Mouse (Mus musculus): Measurements from ENCODE around the gene Glg1.
"Not testable (repeated sequence)": the region's sequence is repeated elsewhere in the genome, so short reads cannot be mapped to it uniquely, and the experiment has no call there.

Gene Glg1

DNA sequence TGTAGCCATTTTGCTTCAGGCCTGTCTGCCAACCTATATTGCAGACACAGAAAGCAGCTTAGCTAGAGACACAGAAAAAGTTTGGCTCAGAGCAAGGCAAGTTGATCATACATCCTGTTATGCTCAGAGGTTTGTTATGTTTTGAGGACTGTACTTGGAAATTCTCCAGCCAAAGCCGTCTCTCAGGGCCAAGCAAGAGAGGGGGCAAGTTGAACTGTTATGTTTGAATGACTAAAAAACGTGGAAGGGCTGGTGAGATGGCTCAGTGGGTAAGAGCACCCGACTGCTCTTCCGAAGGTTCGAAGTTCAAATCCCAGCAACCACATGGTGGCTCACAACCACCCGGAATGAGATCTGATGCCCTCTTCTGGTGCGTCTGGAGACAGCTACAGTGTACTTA is 7.1 kb upstream of the Glg1 start:
- H3K27me3 ChIP-seq (ENCODE audit: control insufficient read depth, insufficient read depth, low read length, poor library complexity, severe bottlenecking); H3K36me3 ChIP-seq (ENCODE audit: control insufficient read depth, insufficient read depth, low read length, poor library complexity, severe bottlenecking); DNase-seq (ENCODE audit: low read depth, low spot score): not testable (repeated sequence)

DNA sequence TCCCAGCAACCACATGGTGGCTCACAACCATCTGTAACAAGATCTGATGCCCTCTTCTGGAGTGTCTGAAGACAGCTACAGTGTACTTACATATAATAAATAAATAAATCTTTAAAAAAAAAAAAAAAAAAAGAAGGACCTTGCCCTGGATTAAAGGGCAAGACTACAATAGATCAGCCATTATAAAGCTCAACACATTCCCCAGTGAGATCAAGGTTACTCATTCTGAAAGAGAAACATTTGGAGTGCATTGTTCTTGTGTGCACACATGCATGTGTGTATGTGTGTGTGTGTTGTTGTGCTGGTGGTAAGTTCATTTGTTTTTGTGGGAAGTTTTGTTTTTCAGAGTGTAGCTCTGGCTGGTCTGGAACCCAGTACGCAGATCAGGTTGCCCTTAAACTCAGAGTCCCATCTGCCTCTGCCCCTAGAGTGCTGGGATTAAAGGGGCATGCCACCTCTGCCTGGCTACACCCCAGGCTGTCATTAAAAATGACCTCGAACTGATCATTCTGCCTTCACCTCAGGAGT is 5.7 kb upstream of the Glg1 start:
- Histone ChIP-seq H3K27me3 (ENCODE audit: control insufficient read depth, insufficient read depth, low read length, poor library complexity, severe bottlenecking) (no peaks in the 10 kb centered on the region), H3K36me3 (ENCODE audit: control insufficient read depth, insufficient read depth, low read length, poor library complexity, severe bottlenecking) (no peaks in the 10 kb centered on the region)
- DNase-seq (ENCODE audit: low read depth, low spot score): no peak

DNA sequence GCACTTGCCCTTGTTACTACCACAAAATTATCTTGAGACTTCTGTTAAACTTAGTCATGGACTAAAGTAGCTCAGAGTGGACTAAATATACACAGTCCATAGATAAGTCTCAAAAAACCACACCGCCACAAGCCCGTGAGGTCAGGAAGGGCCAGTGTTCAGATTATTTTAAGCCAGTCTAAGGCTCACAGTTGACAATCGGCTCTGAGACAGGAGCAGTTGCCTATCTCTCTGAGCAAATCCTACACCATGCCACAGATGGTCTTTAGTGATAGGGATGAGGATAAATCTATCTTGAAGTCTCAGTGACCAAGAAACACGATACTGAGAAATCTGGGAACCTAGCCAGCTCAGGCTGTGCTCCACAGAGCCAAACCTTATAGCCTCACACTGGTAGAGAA is 3.0 kb upstream of the Glg1 start:
- H3K36me3 ChIP-seq (ENCODE audit: control insufficient read depth, insufficient read depth, low read length, poor library complexity, severe bottlenecking): no peaks in the 10 kb centered on the region
- DNase-seq (ENCODE audit: low read depth, low spot score): no peak
- H3K27me3 ChIP-seq (ENCODE audit: control insufficient read depth, insufficient read depth, low read length, poor library complexity, severe bottlenecking): no peaks in the 10 kb centered on the region

DNA sequence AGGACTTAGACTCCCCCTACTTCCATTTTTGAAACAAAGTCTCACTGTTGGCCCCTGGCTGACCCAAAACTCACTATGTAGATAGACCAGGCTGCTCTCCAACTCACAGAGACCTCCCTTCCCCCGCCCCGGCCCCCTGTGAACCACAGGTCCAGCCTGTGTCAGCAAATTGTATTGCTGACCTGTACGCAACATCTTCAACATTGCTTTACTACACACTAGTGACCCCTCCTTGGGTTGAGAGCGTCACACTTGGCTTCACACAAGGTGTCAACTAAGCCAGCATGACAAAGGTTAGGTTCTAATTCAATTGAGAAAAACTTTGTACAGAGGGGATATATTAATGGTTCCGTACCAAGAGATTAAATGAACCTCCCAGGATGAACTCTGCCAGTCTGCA is 1.2 kb upstream of the Glg1 start:
- Histone ChIP-seq H3K36me3 (ENCODE audit: control insufficient read depth, insufficient read depth, low read length, poor library complexity, severe bottlenecking) (no peaks in the 10 kb centered on the region), H3K27me3 (ENCODE audit: control insufficient read depth, insufficient read depth, low read length, poor library complexity, severe bottlenecking) (no peaks in the 10 kb centered on the region)
- DNase-seq (ENCODE audit: low read depth, low spot score): no peak

DNA sequence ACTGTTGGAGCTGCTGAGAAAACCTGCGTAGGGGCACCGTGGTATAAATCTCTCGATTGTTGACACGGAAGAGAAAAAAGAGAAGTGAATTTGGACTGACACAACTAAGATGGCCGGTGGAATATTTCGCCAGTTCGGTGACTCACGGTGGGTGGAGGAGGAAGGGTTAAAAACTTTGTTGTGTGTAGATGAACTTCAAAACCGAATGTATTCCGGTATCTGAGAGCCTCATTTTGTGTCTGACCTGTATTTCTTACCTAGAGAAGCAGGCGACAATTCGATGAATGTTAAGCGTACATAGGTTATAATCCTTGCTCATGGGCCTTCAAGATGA is 359 bp upstream of the Glg1 start:
- no peak for DNase-seq (ENCODE audit: low read depth, low spot score)
- H3K27me3 ChIP-seq (ENCODE audit: control insufficient read depth, insufficient read depth, low read length, poor library complexity, severe bottlenecking): no peaks in the 10 kb centered on the region
- H3K36me3 ChIP-seq (ENCODE audit: control insufficient read depth, insufficient read depth, low read length, poor library complexity, severe bottlenecking): no peaks in the 10 kb centered on the region

DNA sequence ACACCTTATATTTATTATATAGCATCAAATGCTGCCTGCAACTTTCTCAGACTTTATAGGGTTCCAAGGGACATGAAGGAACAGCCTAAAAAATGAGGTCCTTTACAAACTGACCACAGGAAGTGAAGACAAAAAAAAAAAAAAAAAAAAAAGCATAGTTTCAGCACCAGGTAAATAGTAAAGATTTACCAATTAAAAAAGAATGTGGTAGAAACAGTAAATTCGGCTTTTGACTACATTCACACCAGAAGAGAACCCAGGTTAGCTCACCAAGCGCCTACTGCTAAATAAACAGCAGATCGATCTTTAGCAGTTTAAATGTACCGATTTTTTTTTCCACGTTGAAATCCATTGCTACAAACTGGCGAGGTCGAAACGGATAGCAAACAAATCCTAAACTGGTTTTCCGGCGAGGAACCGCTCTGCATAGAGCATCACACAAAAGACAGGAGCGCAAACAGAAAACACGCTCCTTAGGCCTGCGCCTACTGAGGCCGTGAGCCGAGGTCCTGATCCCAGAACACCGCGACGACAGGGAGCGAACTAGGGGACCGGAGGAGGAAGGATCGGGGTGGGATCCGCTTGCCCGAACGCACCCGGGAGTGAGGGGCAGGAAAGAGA is 896 bp downstream of the Glg1 start:
- H3K36me3 ChIP-seq (ENCODE audit: control insufficient read depth, insufficient read depth, low read length, poor library complexity, severe bottlenecking): no peaks in the 10 kb centered on the region
- no peak for DNase-seq (ENCODE audit: low read depth, low spot score)
- no peaks in the 10 kb centered on the region for H3K27me3 ChIP-seq (ENCODE audit: control insufficient read depth, insufficient read depth, low read length, poor library complexity, severe bottlenecking)

DNA sequence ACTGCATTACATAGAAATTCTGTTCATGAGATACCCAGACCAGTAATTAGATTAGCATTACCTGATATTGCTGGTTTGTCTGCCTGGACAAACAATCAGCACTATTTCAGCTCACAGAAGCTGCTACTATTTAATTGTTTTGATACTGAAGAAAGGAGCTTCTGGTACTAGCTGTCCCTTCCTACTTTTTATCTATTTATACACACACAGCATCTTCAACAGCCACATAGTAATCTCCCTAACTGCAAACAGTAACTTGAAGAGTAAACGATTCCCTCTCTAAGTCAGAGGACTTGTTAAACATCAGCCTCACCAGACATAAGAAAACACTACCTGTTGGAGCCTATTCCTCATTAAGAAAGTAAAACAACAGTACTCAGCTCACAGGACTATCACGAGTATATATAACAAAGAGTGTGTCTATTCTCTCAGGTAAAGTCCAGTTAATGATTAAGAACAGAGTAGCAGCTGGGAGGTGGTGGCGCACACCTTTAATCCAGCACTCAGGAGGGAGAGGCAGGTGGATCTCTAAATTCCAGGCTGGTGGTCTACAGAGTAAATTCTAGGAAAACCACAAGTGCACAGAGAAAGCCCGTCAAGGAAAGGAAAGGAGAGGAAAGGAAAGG is 6.4 kb downstream of the Glg1 start:
- no peak for DNase-seq (ENCODE audit: low read depth, low spot score)
- H3K27me3 ChIP-seq (ENCODE audit: control insufficient read depth, insufficient read depth, low read length, poor library complexity, severe bottlenecking): no peaks in the 10 kb centered on the region
- no peaks in the 10 kb centered on the region; the same call in 1 of the 2 replicates for H3K36me3 ChIP-seq (ENCODE audit: control insufficient read depth, insufficient read depth, low read length, poor library complexity, severe bottlenecking)

DNA sequence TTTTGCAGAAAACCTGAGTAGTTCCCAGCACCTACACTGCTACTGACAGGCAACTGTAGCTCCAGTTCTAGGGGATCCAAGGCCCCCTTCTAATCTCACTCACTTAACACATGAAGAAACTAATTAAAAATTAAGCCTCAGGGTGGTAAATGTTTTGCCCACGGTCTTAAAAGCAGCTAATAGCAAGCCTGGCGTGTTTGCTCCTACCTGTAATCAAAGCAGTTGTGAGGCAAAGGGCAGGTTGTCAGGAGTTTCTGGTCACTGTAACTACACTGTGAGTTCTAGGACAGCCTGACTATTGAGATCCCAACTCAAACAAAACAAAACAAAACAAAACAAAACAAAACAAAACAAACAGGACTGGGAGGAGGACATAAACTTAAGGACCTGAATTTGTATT is 8.9 kb downstream of the Glg1 start:
- no peaks in the 10 kb centered on the region for H3K27me3 ChIP-seq (ENCODE audit: control insufficient read depth, insufficient read depth, low read length, poor library complexity, severe bottlenecking)
- no peaks in the 10 kb centered on the region; the same call in 1 of the 2 replicates for H3K36me3 ChIP-seq (ENCODE audit: control insufficient read depth, insufficient read depth, low read length, poor library complexity, severe bottlenecking)
- no peak for DNase-seq (ENCODE audit: low read depth, low spot score)

DNA sequence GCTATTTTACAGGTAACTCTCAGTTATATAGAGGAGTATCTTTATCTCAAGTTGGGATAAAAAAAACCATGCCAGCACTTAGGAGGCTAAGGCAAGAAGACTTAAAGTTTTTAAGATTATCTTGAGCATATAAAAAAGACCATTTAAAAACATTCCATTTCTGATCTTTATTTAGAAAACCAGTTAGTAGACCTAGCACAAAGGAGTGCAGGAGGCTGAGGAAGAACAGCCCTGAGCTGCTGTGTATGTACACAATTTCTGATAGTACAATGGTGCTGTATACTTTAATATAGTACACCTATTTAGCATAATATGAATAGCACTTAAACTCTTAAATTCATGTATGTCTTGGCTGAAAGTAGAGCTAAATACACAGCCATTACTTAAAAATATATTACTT is 10.9 kb downstream of the Glg1 start:
- Histone ChIP-seq H3K36me3 (ENCODE audit: control insufficient read depth, insufficient read depth, low read length, poor library complexity, severe bottlenecking) (no peaks in the 10 kb centered on the region; the same call in 1 of the 2 replicates), H3K27me3 (ENCODE audit: control insufficient read depth, insufficient read depth, low read length, poor library complexity, severe bottlenecking) (no peaks in the 10 kb centered on the region)
- no peak for DNase-seq (ENCODE audit: low read depth, low spot score)

DNA sequence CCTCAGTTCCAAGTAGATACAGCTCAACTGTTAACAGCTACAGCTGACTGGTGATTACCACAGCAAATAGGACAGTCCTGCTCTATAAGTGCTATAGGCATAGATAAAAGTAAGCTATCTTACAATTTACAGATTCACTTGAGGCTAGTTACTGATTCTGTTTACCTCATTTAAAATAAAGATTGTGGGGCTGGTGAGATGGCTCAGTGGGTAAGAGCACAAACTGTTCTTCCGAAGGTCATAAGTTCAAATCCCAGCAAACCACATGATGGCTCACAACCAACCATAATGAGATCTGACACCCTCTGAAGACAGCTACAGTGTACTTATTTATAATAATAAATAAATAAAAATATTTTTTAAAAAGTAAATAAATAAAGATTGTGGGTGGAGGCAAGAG is 12.2 kb downstream of the Glg1 start:
- not testable (repeated sequence) for DNase-seq (ENCODE audit: low read depth, low spot score); H3K36me3 ChIP-seq (ENCODE audit: control insufficient read depth, insufficient read depth, low read length, poor library complexity, severe bottlenecking); H3K27me3 ChIP-seq (ENCODE audit: control insufficient read depth, insufficient read depth, low read length, poor library complexity, severe bottlenecking)

DNA sequence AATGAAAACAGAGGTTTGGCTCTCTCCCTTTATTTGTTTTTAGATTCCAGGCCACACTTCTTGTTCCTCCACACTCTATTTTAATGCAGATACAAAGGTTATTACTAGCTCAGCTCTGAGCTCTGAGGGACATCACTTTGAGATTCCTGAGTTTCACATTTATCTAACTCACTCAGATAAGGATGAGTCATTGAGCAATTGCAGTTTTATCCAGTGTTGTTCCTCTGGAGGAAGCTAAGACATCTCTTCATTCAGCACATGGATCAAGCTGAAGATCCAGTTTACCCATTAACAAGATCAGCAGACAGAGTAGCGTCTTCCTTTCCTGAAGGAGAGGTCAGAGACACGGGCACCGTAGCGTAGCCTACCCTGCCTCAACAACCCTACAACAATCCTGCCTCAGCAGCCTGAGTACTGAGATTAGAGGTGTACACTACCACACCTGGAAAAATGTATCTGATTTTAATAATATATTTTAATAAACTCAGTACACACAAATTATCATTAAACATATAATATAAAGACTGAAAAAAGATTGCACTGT is 12.7 kb downstream of the Glg1 start:
- H3K27me3 ChIP-seq (ENCODE audit: control insufficient read depth, insufficient read depth, low read length, poor library complexity, severe bottlenecking): no peaks in the 10 kb centered on the region
- no peak for DNase-seq (ENCODE audit: low read depth, low spot score)
- no peaks in the 10 kb centered on the region; the same call in 1 of the 2 replicates for H3K36me3 ChIP-seq (ENCODE audit: control insufficient read depth, insufficient read depth, low read length, poor library complexity, severe bottlenecking)

DNA sequence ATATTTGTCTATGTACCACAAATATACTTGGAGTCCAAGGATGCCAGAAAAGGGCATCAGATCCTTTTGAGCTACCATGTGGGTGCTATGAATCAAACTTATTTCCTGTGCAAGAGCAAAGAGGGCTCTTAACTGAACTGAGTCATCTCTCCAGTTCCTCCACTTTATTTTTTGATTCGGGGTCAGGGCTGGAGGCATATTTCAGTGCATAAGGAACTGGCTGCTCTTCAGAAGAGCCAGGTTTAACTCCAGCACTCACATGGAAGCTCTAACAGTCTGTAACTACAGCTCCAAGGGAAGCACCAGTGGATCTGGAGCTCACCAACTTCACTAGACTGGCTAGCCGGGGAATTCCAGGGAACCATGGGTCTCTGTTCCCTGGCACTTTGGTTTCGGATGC is 21.7 kb downstream of the Glg1 start:
- DNase-seq (ENCODE audit: low read depth, low spot score): no peak

DNA sequence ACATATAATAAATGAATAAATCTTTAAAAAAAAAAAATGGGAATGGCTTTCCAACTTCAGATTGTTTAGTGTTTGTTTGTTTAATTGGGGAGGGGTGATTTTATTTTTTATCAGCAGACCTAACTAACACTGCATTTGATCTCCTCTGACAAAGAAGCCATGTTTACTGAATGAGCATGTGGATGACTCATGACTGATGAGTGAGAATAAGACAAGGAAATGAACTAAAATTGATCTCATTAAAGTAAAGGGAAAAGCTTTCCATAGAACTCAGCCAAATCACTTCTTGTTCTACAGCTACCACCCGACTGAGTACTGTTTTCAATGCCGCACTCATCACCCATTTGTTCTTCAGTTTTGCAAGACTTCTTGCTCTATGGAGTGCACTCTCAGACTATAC is 25.3 kb downstream of the Glg1 start:
- H3K36me3 ChIP-seq (ENCODE audit: control insufficient read depth, insufficient read depth, low read length, poor library complexity, severe bottlenecking): no peaks in the 10 kb centered on the region
- H3K27me3 ChIP-seq (ENCODE audit: control insufficient read depth, insufficient read depth, low read length, poor library complexity, severe bottlenecking): no peaks in the 10 kb centered on the region
- no peak for DNase-seq (ENCODE audit: low read depth, low spot score)

More for the DNA sequence above, 21.7 kb downstream of the Glg1 start:
- no peaks in the 10 kb centered on the region for H3K27me3 ChIP-seq (ENCODE audit: control insufficient read depth, insufficient read depth, low read length, poor library complexity, severe bottlenecking)
- no peaks in the 10 kb centered on the region for H3K36me3 ChIP-seq (ENCODE audit: control insufficient read depth, insufficient read depth, low read length, poor library complexity, severe bottlenecking)

DNA sequence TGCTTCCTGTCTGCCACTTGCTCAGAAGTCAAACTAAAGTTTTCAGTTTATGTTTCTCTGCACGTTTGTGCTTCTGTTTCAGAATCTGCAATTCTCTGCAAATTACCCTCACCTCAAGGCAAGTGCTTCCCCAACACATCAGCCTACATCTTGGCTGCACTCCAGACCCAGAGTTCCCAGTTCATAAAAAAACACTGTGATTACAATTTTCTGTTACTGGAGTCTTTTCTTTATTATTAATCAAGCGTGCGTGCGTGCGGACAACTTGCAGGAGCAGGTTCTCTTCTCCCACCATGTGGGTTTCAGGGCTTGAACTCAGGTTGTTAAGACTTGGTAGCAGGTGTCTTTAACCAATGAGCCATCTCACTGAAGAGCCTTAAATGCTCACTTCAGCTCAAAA is 34.9 kb downstream of the Glg1 start:
- no peaks in the 10 kb centered on the region for H3K27me3 ChIP-seq (ENCODE audit: control insufficient read depth, insufficient read depth, low read length, poor library complexity, severe bottlenecking)
- no peaks in the 10 kb centered on the region for H3K36me3 ChIP-seq (ENCODE audit: control insufficient read depth, insufficient read depth, low read length, poor library complexity, severe bottlenecking)
- no peak for DNase-seq (ENCODE audit: low read depth, low spot score)

DNA sequence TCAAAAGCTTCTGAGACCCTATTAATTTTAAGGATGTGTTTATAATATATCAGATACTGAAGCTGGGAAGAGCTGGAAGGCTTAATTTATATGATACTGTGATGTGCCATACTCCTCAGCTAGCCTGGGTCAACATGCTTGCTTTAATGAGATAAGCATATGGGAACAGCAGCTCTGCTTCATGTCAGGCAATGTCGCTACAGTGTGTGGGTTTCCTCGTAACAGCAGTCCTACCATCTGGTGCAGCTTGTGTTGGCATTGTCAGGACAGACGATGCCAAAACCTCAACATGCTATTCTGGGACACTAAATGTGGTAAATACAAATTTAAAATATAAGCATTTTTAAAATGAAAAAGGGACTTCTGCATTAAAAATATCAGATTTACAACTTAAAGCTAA is 40.9 kb downstream of the Glg1 start:
- Histone ChIP-seq H3K36me3 (ENCODE audit: control insufficient read depth, insufficient read depth, low read length, poor library complexity, severe bottlenecking) (no peaks in the 10 kb centered on the region), H3K27me3 (ENCODE audit: control insufficient read depth, insufficient read depth, low read length, poor library complexity, severe bottlenecking) (no peaks in the 10 kb centered on the region)
- DNase-seq (ENCODE audit: low read depth, low spot score): no peak

All from splenic B cell, adult 2 months (primary cell).